Mouse (Mus musculus): Measurements from ENCODE around the gene Prr18.

Gene Prr18

GRCm38 (mm10) chr17:8388463-8388862 lies 51.2 kb downstream of the Prr18 start:
- intact Hi-C loops (cut with DNase I), result no loop called here

- intact Hi-C loops (cut with DNase I), result no loop called here
These were observed 51.9 kb downstream of the Prr18 start for GRCm38 (mm10) chr17:8388990-8389789.

- intact Hi-C loops (cut with DNase I), result no loop called here
These were observed 52.5 kb downstream of the Prr18 start for GRCm38 (mm10) chr17:8389790-8390095.

- intact Hi-C loops (cut with DNase I), result no loop called here
These were observed 53.2 kb downstream of the Prr18 start for GRCm38 (mm10) chr17:8390487-8390886.
